Mouse (Mus musculus): ENCODE measurements around the gene Kat2b. TPM values are rescaled to one million over a fixed set of nuclear protein-coding genes. Genes with fewer than 3 reads are reported as not detected.

The Kat2b gene
- polyA plus RNA-seq (2012; rRNA removed) = 11.4 and 11.7 TPM in 2 replicates

GRCm38 (mm10) chr17:53566161-53566918 lies at the start of gene Kat2b:
Kat2b (plus strand) TSS chr17:53566861.

GRCm38 (mm10) chr17:53539351-53539750 lies 27.3 kb upstream of the Kat2b start, which contains the start of gene Pp2d1:
Pp2d1 (minus strand) TSS chr17:53539451.

GRCm38 (mm10) chr17:53688877-53689802 lies 122.5 kb downstream of the Kat2b start, which contains the start of gene Sgo1:
Sgo1 (minus strand) TSS chr17:53689333.

Other genes starting within 250 kb of the Kat2b start
- 1.2 and 1.5 TPM in 2 replicates for gene Efhb, start 103.5 kb upstream of the Kat2b start, polyA plus RNA-seq (2012; rRNA removed)
- 73.8 and 79.6 TPM in 2 replicates for gene Rab5a, start 87.6 kb upstream of the Kat2b start, polyA plus RNA-seq (2012; rRNA removed)
- 0.04 and 0.06 TPM in 2 replicates for gene Pp2d1, start 27.4 kb upstream of the Kat2b start, polyA plus RNA-seq (2012; rRNA removed)
- gene Sgo1, start 122.5 kb downstream of the Kat2b start, polyA plus RNA-seq (2012; rRNA removed) = 2.7 and 3.4 TPM in 2 replicates